Mouse (Mus musculus): ENCODE results near the gene Elovl3.
A peak's percentile ranks its signal among the peaks of the same experiment; 100 is the strongest.
"Not testable (repeated sequence)": the region's sequence is repeated elsewhere in the genome, so short reads cannot be mapped to it uniquely, and the experiment has no call there.

Elovl3 gene

DNA sequence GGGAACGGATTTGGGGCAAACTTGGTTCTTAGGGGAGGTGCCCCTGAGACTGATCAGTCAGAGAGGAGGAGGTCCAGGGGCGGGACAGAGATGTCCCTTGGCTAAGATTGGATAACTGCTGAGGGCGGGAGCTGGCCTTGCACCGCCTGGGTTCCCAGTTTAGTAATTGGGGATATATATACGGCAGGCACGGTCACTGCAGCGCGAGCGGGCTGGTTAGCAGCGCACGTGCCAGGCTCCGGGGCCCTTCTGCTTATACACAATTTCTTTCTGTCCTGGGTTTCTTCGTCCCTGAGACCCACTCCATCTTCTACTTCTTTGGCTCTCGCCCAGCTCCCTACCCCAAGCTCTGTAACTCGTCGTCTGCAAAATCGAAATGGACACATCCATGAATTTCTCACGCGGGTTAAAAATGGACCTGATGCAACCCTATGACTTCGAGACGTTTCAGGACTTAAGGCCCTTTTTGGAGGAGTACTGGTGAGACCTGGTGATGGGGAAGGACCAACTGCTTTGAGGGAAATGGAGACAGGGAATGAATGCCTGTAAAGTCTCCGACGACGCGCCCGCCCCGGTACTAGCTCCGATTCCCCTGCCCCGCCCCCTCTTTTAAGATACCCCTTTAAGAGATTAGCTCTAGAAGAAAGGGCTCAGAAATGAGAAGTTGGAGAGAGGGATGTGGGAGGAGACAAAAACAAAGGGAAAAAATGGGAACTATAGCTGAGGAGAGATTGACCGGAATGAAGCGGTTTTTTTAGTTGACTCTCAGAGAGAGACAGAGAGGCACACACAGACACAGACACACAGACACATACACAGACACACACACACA lies at the start of gene Elovl3:
Gene Elovl3, plus strand, starts transcription at position 204 of the 832 bp plus-strand sequence.
- DNase-seq: peak; percentile 16

DNA sequence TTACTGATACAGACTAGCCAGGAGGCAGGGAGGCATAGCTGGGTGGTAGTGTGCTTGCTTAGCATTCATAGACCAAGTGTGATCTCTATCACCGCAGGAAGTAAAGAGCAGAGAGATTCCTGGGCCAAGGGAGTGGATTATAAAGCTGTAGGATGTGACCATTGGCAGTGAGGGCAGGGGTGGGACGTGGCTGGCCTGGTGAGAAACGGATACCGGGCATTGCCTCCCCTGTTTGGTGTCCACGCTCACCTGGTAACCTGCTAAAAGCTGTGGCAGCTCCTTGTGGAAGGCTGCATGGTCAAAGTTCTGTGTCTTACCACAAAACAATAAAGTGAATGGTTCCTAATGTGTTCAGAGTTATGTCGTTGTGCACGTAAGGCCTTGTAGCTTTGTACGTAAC lies 46.5 kb upstream of the Elovl3 start:
- DNase-seq: no peak

DNA sequence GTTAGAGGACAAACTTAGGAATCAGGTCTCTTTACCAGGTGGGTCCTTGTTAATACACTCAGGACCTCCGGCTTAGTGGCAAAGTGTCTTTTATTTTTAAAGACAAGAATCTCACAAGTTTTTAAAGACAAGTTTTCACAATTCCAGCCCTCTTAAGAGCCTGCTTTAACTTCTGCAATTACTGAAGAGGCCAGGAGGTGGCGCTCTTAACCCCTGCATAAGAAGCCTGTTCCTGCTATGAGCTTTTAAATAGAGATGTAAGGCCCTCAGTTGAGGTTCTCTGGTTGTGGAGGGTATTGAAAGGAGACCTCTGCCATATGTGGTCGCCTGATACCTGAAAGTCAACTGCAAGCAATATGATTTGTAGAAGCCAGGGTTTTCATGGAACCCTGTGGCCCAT lies 45.4 kb upstream of the Elovl3 start:
- DNase-seq: peak; percentile 63

DNA sequence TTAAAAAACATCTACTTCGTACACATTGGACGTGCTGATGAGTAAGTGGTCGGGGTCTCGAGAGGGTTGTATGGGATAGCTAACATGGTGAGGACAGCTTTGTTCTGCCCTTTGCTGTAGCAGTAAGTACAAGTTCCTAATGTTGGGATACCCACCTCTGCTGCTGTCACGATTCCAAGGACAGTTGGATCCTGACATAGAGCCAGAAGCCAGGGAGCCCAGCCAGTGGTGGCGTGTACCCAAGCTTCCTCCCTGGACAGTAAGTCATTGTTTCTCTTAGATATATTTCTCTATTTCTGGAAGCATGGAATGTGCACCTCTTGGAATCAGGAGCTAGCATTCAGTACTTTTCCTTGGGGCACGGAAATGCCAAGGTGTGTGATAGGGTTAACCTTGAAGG lies 43.8 kb upstream of the Elovl3 start:
- no peak for DNase-seq

DNA sequence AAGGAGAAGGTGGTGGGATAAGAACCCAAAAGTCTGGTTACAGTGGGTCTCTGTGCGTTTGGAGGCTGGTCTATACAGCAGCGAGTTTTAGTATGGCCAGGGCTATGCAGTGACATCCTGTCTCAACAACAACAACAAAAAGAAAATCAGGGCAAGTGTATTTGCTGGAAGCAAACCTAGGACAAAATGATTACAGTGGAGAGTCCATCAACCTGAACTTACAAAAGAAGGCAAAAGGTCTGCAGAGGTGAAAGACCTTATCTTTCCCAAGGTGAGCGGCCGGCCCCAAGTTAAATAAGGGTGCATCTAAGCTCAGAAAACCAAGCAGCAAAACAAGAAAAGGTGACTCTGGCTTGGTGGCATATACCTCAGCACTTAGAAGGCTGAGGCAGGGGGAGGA lies 40.1 kb upstream of the Elovl3 start:
- DNase-seq: no peak

DNA sequence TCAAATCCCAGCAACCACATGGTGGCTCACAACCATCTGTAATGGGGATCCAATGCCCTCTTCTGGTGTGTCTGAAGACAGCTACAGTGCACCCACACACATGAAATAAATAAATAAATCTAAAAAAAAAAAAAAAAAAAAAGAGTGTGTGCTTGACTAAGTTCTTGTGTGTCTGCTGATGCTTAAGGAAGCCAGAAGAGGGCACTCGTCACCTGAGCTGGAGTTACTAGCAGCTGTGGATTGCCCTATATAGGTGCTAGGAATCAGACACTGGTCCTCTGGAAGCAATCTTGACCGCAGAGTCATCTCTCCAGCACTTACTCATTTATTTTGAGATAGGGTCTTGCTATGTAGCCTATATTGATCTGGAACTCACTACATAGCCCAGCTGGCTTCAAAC lies 37.6 kb upstream of the Elovl3 start:
- DNase-seq: no peak

DNA sequence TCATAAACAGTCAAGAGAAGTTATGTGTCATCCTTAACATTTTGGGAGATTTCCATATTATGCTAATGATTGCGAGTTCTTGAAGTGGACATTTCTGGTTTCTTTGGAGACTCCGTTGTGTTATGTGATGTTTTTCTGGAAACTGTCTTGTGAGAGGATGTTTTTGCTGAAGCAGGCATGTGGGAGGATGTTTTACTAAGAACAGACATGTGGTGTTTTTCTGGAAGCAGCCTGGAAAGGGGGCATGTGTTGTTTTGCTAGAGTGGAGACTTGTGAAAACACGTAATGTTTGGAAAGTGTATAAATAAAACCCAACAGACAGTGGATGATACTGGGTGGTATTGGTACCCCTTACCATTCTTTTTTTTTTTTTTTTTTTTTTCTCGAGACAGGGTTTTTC lies 36.4 kb upstream of the Elovl3 start:
- no peak for DNase-seq

DNA sequence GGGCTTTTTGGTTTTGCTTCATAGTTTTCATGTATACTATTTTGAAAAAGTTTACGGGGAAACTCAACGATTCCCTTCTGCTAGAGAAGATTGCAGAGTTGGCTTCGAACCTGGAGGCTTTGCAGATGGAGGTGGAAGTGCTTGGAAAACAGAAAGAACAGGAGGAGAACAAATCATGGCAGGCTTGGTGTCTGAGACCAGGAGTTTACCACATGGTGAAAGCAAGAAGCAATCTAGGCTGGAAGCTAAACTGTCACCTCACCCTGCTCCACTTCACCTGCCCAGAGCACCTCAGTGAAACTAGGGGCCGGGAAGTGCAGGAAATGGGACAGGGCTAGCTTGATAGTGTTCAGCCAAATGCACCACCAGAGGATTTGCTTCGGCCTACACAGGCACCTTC lies 35.3 kb upstream of the Elovl3 start:
- DNase-seq: no peak

DNA sequence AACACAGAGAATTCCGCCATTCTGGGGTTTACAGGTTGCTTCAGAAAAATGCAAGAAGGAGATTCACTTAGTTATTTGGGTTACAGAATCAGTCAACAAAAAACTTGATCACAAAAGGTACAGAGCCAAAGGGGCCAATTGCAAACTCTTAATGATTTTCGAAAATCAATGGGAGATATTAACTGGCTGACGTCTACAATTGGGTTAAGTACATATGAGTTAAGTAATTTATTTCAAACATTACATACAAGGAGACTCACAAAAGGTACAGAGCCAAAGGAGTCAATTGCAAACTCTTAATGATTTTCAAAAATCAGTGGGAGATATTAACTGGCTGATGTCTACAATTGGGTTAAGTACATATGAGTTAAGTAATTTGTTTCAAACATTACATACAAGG lies 32.1 kb upstream of the Elovl3 start:
- DNase-seq: no peak

DNA sequence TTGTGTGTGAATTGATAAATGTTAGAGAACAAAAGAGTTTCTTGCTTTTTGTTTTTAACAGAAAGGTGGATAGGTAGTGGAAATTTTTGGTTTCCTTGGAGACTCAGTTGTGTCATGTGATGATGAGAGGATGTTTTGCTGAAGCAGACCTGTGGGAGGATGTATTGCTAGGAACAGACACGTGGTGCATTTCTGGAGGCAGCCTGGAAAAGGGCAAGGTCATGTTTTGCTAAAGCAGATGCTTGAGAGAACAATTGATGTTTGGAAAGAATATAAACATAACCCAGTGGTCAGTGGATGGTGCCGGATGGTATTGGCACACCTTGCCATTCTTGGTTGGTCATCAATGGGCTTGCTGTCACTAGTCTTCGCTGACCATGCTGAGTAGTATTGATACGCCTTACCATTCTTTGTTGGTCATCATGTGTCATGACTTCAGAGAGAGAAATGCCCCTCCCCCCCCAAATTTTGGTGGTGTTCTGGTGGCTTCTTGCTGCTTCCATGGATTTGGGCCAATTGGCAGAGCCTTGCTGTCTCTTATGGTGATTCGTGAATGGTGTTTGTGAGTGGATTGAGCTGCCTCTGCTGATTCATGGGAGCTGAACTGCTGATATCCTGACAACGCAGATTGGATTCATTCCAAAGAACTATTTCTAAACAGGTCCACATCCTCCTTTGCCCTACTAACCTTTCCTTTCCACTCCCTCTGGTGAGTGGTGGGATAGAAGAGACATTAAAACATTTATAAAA lies 28.1 kb upstream of the Elovl3 start:
- no peak for DNase-seq

DNA sequence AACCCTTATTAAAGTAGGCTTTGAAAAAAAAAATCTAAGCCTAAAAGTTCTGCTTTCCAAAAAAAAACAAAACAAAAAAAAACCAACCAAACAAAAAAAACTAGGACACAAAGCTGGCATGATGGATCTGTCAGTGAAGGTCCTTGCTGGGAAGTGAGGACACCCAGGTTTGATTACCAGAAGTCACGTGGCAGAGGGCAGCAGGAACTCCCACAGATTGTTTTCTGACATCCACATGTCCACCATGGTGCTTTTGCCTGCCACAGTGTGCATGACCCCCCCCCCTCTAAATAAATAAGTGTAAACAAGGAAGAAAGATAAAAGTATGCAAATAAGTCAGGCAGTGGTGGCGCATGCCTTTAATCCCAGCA lies 27.5 kb upstream of the Elovl3 start:
- DNase-seq: no peak

DNA sequence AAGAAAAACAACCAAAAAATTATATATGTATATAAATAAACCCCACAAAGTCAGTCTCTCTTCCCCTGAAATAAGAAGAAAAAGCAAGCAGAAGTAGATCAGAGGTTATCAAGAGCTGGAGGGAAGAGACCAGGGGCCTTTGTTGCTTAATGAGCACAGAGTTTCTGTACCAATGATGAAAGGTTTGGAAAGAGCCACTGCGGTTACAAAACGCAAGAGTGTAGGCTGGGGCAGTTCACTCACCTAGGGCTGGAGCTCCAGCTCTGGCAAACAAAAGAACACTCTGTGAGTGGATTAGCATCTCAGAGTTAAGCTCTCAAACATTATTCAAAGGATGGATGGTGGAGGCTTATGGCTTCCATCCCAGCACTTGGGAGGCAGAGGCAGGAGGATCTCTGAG lies 21.5 kb upstream of the Elovl3 start:
- DNase-seq: no peak

DNA sequence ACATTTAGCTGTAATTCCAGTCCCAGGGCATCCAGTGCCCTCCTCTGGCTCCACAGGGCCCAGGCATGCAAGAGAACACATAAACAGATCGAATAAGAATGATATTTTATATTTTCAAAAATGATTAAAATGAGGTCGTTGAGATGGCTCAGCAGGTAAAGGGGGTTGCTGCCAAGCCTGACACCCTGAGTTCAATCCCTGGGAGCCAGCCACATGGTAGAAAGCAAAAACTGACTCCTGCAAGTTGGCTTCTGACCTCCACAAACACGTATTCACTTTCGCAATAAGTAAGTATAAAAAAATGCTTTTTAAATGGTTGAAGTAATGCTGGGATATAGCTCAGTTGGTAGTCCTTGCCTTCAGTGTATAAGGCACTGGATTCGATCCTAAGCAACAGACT lies 20.9 kb upstream of the Elovl3 start:
- DNase-seq: no peak

DNA sequence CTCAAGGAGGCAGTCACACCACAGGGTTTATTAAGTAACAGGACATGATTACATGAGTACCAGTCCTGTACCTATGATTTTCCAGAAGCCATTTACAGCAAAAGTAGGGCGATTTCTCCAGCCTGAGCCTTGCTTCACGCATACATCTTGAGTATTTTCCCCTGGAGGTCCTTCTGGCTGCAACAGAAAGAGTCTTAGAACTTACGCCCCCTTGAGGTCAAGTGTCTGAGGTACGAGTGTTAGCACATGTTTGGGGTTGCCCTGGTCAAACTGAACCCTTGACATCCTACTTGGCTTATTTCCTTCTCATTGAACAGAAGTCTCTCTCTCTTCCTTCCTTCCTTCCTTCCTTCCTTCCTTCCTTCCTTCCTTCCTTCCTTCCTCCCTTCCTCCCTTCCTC lies 17.1 kb upstream of the Elovl3 start:
- no peak for DNase-seq

DNA sequence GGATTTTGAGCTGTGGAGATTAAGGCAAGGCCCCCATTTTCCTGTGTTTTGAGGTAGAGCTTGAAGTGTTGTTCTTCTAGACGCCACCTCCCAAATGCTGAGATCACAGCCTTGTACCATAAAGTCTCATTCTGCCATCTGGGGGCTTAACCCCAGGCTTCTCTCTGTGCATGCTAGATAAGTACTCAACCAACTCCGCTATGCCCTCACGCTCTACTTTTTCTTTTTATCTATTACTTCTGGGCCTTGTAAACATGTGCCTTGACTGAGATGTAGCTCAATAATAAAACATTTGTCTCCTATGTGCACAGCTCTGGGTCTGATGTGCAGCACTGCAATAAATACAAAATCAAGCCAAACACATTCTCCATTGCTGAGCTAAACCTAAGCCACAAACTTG lies 12.2 kb upstream of the Elovl3 start:
- no peak for DNase-seq

DNA sequence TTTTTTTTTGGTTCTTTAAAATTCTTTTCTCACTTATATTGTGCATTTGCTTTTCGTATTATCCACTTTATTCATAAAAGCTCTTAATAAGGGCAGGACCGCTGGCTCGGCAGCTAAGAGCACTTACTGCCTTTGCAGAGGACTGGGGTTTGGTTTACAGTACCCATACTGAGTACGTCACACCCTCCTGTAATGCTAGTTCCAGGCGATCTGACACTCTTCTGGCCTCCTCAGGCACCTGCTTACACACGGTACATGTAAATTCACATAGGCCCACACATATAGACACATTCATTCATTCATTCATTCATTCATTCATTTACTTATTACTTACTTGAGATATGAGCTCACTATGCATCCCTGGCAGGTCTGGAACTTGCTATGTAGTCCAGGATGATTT lies 10.8 kb upstream of the Elovl3 start:
- DNase-seq: no peak

DNA sequence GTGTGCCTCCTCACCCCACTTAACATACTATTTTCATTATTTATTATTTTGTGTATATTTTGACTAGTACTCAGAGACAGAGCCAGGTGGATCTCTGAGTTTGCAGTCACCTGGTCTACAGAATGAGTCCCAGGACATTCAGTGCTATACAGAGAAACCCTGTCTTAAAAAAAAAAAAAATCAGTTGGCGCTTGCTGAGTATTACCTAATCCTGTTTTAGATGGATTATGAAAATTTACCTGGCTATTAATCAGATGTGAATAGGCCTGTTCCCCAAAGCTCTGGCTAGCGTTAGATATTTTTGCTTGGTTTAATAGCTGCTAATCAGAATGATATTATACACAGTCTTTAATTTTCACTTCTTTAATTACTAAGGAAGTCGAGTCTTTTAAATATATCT lies 7.8 kb upstream of the Elovl3 start:
- DNase-seq: no peak

DNA sequence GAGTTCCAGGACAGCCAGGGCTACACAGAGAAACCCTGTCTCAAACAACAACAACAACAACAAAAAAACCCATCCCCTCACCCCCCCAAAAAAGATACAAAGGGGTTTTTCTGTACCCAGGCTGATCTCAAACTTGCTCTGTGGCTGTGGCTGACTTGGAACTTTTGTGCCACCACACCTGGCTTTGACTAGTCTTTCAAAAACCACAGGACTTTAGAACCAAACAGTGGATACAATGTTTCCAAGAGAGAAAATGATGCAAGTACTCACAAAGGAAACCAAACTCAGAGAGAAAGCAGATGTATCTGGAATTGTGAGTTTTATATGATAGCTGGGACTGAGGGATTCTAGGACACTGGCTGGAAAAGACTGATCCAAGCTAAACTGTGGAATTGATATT lies 7.0 kb upstream of the Elovl3 start:
- no peak for DNase-seq

DNA sequence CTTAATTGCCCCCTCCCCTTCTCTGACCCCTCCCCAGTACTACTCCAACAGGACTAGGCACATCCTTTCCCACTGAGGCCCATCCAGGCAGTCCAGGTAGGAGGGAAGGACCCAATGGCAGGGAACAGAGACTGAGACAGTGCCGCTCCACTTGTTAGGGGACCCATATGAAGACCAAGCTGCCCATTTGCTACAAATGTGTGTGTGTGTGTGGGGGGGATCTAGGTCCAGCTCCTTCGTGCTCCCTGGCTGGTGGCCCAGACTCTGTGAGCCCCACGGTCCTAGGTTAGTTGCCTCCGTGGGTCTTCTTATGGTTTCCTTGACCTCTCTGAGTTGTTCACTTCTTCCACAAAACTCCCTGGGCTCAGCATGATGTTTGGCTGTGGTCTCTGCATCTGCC lies 5.4 kb upstream of the Elovl3 start:
- no peak for DNase-seq

DNA sequence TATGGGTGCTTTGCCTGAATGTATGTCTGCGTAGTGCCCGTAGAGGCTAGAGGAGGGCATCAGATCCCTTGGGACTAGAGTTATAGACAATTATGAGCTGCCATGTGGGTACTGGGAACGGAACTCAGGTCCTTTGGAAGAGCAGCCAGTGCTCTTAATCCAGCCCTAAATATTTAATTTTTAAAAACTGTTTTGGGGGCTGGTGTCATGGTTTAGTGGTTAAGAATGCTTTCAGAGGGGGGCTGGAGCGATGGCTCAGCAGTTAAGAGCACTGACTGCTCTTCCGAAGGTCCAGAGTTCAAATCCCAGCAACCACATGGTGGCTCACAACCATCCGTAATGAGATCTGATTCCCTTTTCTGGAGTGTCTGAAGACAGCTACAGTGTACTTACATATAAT lies 2.0 kb upstream of the Elovl3 start:
- DNase-seq: not testable (repeated sequence)

DNA sequence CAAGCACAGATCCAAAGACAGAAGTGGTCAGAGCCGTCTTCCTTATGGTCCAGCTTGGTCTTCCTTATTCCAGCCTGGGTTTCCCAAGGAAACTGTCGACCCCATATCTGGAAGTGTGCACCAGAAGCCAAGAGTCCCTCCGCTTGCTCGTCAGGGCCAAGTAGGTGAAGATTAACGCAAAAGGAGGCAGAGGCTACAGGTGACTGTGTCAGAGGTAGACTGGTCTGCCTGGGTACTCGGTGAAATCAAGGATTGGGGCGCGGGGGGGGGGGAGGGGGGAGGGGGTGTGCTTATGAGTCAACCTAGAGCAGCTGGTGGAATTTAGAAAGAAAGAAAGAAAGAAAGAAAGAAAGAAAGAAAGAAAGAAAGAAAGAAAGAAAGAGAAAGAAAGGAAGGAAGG lies 414 bp upstream of the Elovl3 start:
- no peak for DNase-seq

DNA sequence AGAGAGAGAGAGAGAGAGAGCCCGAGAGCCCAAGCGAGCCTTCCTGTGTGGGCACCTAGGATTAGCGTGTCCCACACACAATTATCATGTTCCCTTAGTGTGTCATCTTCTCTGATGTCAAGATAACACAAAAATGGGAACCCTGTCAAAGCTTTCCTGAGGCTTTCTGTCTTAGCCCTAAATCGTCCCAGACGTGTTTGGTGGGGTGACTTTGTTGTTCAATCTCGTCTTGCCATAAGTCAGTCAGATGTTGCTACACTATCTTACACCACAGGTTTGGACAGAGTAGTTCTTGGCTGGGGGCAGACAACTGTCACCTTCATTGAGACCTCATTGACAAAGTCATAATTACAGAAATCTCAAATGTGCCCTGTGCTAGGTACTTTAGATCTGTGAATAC lies 880 bp downstream of the Elovl3 start:
- no peak for DNase-seq

DNA sequence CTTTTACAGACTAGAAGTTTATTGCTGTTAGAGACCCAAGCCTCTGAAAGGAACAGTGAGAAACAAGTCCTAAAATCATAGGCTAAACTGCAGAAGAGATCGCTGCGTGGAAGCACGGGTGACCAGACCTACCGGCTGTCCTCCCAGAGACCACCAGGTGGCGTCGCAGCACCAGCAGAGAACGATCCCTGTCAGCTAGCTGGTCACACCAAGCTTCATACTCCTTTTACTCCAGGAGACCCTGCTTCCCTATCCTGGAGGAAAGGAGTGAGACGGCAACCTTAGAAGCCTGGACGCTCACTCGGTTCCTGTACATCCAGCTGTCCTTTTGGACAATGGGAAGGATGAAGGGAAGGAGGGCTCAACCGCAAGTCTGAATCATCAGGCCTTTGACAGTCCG lies 3.6 kb downstream of the Elovl3 start:
- peak; percentile 96 for DNase-seq

DNA sequence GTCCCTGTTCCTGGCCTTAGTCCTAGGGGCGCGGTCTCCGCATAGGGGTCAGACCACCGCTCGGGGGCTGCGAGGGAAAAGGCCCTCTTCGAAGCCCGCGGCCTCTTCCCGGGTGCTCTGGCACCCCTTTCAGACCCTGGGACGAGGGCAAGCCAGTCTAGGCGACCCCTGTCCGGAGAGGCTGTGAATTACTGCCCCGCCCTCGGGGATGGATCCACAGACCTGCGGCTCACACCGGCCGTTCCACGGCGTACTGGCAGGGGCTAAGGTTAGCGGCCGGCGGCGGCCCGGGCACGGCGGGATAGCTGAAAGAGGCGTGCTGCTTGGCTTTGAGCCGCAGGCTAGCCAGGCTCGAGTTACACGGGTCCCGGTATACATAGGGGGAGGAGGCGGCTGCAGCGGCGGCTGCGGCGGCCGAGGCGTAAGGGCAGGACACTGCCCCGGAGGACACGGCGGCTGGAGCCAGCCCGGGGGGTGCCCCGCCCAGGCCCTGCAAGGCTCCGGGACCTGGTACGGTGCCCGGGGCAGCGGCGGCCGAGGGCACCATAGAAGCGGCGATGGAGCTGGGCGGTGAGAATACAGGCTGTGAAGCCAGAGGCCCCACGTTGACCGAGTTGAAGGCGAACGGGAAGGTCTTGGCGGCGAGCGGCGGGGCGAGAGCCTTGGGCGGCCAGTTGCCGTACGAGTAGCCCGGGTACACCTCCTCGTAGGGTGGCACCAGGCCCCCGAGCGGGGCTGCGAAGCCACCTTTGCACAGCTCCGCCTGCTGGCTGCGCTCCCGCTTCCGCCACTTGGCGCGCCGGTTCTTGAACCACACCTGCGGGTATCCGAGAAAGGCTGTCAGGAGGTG lies 4.3 kb downstream of the Elovl3 start:
- peak; percentile 26 for DNase-seq
